Mouse (Mus musculus): ENCODE data around the gene Mark4.

Gene Mark4

DNA sequence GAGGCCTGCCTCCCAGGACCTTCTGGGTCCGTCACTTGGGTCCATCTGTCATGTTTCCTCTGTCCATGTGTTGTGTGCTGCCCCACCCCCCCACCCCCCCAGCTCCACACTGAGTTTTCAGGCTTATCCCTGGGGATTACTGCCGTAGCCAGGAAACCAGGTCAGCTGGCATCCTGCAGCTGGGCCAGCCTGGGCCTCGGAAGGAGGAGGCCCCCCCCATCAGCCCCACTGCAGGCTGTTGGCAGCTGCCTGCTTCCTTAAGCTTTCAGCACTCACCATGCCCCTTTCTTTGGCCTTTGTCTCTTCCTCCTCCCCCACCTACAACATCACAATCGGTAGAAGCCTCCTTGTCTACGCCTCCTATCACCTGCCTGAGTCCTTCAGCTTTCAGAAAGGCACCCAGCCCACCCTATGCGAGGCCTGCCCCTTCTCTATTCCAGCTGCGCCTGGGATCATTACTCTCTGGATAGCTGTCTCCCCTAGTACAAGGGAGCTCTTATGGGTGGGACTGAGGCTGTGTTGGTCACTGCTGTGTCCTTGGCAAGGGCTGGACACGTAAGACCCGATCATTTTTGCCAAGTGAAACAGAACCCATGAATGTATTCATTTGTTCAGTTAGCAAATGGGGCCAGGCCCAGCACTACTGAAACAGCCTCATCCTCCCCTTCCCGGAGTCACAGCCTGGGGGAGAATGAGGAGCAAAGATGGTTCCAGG, 69.8 kb downstream of the Mark4 start:
- DNase-seq, result peak; percentile 86

- no peak for DNase-seq
These were observed 74.9 kb downstream of the Mark4 start for GRCm38 (mm10) chr7:19383708-19384107.

- no peak for DNase-seq
These were observed 76.5 kb downstream of the Mark4 start for GRCm38 (mm10) chr7:19382166-19382541.

- DNase-seq, result peak; percentile 100
These were observed 77.0 kb downstream of the Mark4 start, which contains the start of gene Ercc2 for GRCm38 (mm10) chr7:19381377-19382165. Ercc2 (plus strand) TSS chr7:19382010.

DNA sequence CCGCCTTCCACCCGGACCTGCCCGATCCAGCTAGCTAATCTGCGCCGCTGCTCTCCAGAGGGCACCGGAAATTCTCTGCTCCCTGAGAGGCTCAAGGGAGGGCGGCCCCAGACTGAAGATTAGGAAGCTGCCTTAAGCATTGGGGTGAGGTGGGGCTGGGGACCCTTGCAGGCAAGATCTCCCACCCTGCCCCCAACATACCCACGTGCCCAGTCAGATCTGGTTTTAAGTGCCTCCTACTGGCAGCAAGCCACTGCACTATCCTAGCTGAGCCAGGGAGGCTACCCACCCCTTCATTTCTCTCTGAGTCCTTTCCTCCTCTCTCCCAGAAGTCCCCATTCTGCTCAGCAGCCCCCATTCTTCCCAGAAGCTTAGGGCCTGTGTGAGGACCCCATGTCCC, 80.6 kb downstream of the Mark4 start:
- no peak for DNase-seq

DNA sequence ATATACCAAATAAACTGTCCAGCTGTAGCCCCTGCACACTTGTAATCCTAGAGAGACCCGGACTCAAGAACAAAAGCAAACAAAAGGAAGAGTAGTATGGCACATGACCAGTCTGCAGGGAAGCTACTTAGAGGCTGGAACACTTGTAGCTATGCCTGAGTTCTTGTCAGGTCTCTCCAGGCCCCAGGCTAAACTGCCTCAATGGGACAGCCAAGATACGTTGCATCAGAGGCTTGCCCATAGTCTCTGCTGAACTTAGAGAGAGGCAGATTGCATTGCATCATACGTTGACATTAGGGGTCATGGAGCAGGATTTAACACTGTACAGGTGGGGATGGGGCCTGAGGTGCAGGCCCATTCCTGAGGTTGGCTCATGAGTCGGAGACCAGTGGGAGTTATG, 82.6 kb downstream of the Mark4 start:
- no peak for DNase-seq

DNA sequence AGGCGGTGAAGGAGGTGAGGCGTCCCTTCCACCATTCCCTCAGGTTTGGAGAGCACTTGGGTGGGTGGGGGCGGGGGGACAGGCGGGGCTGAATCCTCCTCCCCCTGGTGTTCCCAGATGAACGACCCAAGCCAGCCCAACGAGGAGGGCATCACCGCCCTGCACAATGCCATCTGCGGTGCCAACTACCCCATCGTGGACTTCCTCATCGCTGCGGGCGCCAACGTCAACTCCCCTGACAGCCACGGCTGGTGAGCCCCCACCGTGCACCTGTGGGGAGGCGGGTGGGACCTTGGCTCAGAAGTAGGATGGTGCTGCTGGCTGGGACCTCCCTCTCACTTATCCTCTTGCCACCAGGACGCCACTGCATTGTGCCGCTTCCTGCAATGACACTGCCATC, 83.3 kb downstream of the Mark4 start:
- DNase-seq, result peak; percentile 90
